Mouse (Mus musculus) monocyte, adult 2 months (primary cell): Measurements from ENCODE around the gene Ston1.

Experiments used
- DNase-seq, 2 experiments: peaks; one replicate each; pipeline ENCODE4 v3.0.0; 2022; ENCODE audit warnings: low spot score in 2 of 2, low read depth in 1 of 2

Gene Ston1

GRCm38 (mm10) chr17:88597222-88598055, at the start of gene Ston1:
TSS of gene Ston1 (plus strand) at chr17:88597684.
- DNase-seq, result no peak

- DNase-seq, result no peak
Measured at GRCm38 (mm10) chr17:88549411-88550191, 47.9 kb upstream of the Ston1 start.

DNA sequence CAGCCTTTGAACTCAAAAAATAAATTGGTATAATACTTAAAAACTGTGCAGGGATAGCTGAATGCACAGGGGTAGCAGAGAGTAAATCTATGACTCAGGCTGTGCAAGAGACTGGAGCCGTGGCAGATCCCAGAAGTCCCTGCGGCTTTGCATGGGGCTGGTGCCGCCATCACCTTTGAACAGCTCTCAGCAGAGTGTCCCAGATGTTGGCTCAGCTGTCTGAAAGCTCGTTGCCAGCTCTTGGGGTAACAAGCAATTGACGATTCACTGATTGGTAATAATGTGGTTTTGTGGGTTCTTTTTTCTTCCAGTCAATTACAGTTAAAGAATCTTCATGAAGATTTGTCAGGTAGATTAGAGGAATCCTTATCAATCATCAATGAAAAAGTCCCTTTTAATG, 47.1 kb upstream of the Ston1 start:
- DNase-seq, result no peak

DNA sequence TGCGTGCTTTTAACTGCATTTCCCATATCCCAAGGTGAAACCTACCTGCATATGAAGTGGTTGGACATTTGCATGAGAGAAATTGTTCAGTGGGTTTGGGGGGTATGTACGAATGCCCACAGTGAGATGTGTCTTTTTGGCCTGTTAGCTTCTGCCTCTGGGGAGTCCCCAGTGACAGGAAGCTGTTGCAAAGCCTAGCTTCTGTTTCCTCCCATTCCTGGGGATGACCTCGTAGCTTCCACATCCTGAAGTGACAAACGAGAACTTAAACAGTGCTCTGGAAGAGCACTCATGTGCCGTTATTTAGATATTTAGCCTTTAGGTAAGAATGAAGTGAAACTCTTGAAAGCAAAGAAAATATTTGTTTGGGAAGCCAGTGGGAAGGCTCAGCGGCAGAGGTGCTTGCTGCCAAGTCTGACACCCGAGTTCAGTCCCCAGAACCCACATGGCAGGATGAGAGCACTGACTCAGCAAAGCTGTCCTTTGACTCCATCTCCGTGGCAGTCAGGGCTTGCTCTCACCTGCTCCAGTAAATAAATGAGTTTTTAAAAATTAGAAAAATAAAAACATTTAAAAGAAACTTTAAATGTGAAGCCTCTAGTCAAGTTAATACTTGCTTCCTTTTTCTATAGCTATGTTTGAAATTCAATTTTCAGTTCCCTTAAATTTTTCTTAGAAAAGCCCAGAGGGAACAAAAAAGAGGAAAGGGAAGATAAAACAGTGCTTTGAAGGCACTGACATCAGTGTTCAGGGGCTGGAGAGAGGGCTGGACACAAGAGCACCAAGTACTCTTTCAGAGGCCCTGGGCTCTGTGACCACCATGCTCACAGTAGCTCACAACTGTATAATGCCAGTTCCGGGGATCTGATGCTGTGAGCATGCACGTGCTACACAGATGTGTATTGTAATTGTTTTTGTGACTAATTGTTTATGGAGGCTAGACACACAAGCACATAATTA, 46.2 kb upstream of the Ston1 start:
- DNase-seq, result peak in 1 of 2 experiments; percentile 15

GRCm38 (mm10) chr17:88552556-88552955, 44.9 kb upstream of the Ston1 start:
- no peak for DNase-seq

DNA sequence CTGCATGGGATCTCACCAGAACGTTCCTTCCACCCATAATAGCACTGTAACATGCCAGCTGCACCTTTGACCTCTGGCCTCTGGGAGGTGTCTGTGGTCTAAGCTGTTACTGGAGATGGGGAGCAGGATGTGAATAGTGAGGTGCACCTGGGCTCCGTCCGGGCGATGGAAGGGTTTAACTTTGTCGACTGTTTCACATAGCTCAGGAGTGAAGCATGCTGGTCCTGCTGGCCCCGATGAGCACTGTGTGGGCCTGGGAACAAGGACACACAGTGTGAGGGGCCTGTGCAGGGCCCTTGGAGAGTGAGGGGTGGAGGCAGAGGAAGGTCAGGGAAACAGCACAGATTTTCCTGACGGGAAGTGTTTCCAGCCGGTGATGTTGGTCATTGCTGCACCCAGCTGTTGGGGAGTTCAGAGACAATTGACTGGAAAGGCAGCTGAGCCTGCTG, 44.5 kb upstream of the Ston1 start:
- DNase-seq, result no peak

GRCm38 (mm10) chr17:88553473-88554087, 43.9 kb upstream of the Ston1 start:
- no peak for DNase-seq

- DNase-seq, result no peak
Measured at GRCm38 (mm10) chr17:88556176-88556575, 41.3 kb upstream of the Ston1 start.

- DNase-seq, result no peak
Measured at GRCm38 (mm10) chr17:88556688-88557087, 40.8 kb upstream of the Ston1 start.

DNA sequence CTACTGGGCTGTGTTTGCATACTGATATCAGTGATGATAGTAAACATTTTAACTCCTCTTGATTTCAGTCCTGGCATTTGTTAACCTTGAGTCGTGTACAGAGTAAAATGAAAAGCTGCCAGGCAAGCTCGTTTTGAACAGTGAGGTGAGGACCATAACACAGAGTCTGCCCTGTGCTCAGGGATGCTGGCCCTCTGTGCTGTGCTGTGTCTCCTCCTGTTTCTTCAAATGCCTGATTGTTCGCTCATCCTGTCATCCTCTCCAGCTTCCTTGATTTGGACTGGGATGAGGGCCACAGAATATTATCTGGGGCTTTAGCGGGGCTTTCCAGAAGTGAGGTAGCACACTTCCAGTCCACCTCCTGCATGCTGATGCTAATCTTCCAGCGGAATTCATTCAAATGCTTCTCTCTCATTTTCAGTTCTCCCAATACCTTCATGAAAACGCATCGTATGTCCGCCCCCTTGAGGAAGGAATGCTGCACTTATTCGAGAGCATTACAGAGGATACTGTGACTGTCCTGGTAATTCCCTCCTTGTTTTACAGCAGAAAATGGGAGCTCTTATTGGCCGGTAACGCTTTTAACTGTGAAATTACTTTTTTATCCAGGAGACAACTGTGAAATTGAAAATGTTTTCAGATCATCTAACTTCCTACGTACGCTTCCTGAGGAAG, 39.2 kb upstream of the Ston1 start:
- DNase-seq, result no peak

DNA sequence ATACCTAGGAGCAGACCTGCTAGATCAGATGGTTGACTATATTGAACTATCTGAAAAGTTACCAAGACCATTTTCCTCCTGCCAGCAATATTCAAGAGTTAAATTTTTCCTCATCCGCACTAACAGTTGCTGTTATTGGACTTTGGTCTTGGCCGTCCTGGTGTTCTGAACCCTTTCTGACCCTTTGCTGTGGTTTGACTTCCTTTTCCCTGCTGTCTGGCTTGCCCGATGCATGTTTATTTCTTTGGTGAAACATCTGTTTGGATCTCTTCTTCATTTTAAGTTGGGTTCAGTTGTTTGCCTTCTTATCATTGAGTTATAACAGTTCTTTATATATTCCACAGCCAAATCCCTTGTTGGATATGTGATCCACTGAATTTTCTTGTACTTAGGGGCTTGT, 33.9 kb upstream of the Ston1 start:
- no peak for DNase-seq

- no peak for DNase-seq
Measured at GRCm38 (mm10) chr17:88569807-88570540, 27.5 kb upstream of the Ston1 start.

DNA sequence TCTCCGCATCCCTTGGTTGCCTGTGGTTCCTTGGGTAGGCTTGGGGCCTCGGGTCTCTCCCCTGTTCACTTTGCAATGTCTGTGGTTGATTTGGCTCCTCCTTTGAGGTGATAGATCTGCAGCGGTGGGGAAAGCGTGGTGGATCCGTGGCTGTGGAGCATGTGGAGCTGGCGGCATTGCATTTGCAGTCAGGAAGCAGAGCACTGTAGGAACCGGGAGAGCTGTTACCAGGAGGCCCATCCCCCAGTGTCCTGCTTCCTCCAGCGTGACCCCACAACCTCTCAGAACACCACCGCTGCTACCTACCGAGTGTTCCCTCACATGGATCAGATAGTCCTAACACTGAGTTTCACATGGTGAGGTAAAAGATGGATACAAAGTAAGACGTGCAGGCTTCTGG, 26.7 kb upstream of the Ston1 start:
- no peak for DNase-seq

DNA sequence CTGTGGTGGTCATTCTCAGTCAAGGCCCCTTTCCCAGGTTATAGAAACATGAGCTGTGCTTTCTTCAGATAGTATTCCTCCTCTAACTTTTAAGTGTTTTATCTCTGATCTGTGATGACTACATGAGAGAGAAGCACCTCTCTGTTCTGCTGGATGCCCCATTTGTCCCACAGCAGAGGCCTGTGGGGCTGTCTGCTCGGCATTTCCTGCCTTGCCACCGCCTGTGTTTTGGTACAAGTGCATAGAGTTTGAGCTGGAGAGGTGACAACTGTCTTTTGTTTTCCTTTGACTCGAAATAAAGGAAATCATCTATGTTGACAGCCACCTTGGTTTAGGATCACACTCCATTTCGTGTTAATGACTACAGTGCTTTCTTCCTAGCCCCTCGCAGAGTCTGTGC, 22.7 kb upstream of the Ston1 start:
- no peak for DNase-seq

DNA sequence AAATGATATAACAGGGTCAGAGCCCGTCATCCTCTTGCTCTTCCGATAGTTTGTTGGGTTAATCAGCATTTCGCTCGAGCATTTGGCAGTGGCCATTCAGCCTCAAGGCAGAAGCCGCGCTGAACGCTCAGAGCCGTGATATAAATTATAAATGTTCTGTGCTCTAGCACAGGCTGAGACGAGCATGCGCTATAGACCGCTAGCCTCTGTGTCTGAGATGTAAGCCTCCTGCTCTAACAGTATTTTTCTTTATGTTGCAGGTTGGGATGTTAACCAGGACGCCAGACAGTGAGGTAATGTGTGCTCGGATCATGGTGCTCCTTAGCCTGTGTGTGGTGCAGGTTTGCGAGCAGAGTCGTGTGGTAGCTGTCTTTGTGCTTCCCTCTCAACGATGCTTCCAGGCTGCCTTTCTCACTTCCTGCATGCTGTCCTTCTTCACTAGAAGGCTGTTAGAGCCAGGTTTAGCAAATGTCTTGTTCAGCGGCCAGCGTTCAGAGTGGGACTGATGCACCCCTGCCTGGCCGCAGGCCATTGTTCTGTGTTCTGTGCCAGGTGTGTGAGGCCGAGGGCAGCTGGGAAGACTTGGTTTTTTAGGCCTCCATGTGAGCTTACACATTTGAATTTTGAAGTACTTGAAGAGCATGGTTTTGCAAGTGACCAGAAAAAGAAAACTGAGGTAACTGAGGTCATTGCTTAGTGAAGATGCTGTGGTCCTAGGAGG, 18.8 kb upstream of the Ston1 start:
- no peak for DNase-seq

DNA sequence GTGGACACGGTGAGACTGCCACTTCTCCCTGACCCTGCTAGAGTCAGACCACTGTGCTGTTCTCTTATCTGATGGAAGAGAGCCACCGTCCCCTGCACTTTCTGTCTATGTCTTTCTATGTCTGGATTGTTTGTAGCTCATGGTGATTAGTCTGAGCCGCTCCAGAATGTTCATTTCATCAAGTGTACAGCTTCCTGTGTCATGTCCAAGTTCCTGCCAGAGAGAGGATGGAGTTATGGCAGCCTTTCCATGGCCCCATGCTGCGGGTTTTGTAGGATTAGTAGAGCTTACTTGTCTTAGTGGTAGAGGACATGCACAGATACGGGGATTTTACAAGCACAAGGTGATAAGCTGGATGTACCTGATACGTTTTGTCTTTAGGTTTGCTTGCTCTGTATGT, 16.9 kb upstream of the Ston1 start:
- no peak for DNase-seq

GRCm38 (mm10) chr17:88581511-88582021, 15.9 kb upstream of the Ston1 start:
- DNase-seq, result no peak

DNA sequence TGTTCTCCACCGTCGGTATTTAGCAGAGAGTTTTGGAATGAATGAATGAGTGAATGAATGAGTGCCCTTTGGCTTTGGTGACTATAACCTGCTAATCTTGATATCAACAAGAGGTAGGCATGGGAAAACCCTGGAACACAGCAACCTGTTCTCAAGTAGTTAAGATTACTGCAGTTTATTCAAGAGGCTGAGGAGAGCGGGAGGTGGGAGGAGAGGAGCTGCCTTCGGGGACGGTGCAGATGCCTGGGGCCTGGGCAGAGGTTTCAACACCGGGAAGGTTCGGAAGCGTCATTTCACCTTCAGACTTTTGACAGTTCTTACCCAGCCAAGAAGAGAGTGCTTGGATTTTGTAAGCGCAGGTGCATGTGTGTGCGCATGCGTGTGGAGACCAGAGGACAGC, 14.5 kb upstream of the Ston1 start:
- no peak for DNase-seq

GRCm38 (mm10) chr17:88583411-88583810, 14.1 kb upstream of the Ston1 start:
- no peak for DNase-seq
